8 mouse cellular contexts compared by ENCODE assay signal in genomic region chr11:83409087-83409754, GRCm38 (mm10). TPM values are rescaled to one million over a fixed set of nuclear protein-coding genes. Genes with fewer than 3 reads are reported as not detected.
DNase-seq lines count a peak whose midpoint lies in the region; ATAC-seq and TF ChIP-seq lines count a peak whose summit lies in the region.

Rasl10b (plus strand) TSS chr11:83409137.

- peak within 1 kb of the TSS; percentile 81 for H3K4me3 ChIP-seq in left cerebral cortex, adult 2 months
- H3K4me3 ChIP-seq in forebrain, embryonic 13.5 days = peak within 1 kb of the TSS; percentile 91
- peak within 1 kb of the TSS; percentile 73 for H3K4me3 ChIP-seq in hindbrain, postnatal 0 days (ENCODE audit: low read length)
- H3K4me3 ChIP-seq in limb, embryonic 11.5 days (ENCODE audit: low read depth, low read length) = peak within 1 kb of the TSS; percentile 68
- peak within 1 kb of the TSS; percentile 77 for H3K4me3 ChIP-seq in neural tube, embryonic 11.5 days (ENCODE audit: low read depth, low read length)

- intact Hi-C loops in left cerebral cortex, adult 2 months (cut with DNase I) = no loop called here

- H3K27ac ChIP-seq in left cerebral cortex, adult 2 months = peak within 1 kb of the TSS; percentile 91
- H3K27ac ChIP-seq in forebrain, embryonic 13.5 days = peak within 1 kb of the TSS; percentile 40; the same call in 1 of the 2 replicates
- peak within 1 kb of the TSS; percentile 41; the same call in 1 of the 2 replicates for H3K27ac ChIP-seq in hindbrain, postnatal 0 days
- no peak within 1 kb of the TSS for H3K27ac ChIP-seq in limb, embryonic 11.5 days (replicated peaks; ENCODE audit: low read depth, low read length)
- peak within 1 kb of the TSS; percentile 66 for H3K27ac ChIP-seq in neural tube, embryonic 11.5 days (ENCODE audit: low read depth, low read length)

- peaks cover 6% of the 10 kb centered on the region; the same call in 1 of the 2 replicates for H3K36me3 ChIP-seq in forebrain, embryonic 13.5 days (ENCODE audit: poor library complexity, severe bottlenecking)
- H3K36me3 ChIP-seq in hindbrain, postnatal 0 days (ENCODE audit: insufficient read depth, low read length) = no peaks in the 10 kb centered on the region
- H3K36me3 ChIP-seq in limb, embryonic 11.5 days (ENCODE audit: control insufficient read depth, insufficient read depth, low read length) = no peaks in the 10 kb centered on the region; the same call in 1 of the 2 replicates
- H3K36me3 ChIP-seq in neural tube, embryonic 11.5 days (ENCODE audit: control insufficient read depth, insufficient read depth, low read length) = no peaks in the 10 kb centered on the region

- H3K9ac ChIP-seq in forebrain, embryonic 13.5 days = peak within 1 kb of the TSS; percentile 94
- peak within 1 kb of the TSS; percentile 84 for H3K9ac ChIP-seq in hindbrain, postnatal 0 days (replicated peaks; ENCODE audit: low read length)
- peak within 1 kb of the TSS; percentile 77 for H3K9ac ChIP-seq in limb, embryonic 11.5 days (ENCODE audit: low read length)
- H3K9ac ChIP-seq in neural tube, embryonic 11.5 days (ENCODE audit: low read length) = peak within 1 kb of the TSS; percentile 86

- no peak for TF ChIP-seq CTCF in left cerebral cortex, adult 2 months (IDR thresholded peaks at IDR 0.05)
- TF ChIP-seq CTCF in hindbrain, postnatal 0 days (IDR thresholded peaks at IDR 0.05; ENCODE audit: low read depth) = no peak

- WGBS in forebrain, embryonic 13.5 days = 1% methylated on average over 22 of the region's 44 CpGs
- under 1% methylated on average over 23 of the region's 44 CpGs for WGBS in hindbrain, postnatal 0 days
- WGBS in limb, embryonic 11.5 days = 2% methylated on average over 30 of the region's 44 CpGs
- WGBS in neural tube, embryonic 11.5 days = 2% methylated on average over 20 of the region's 44 CpGs

- peak within 1 kb of the TSS; percentile 92 for H3K4me2 ChIP-seq in forebrain, embryonic 13.5 days
- H3K4me2 ChIP-seq in hindbrain, postnatal 0 days (ENCODE audit: low read depth, low read length) = peak within 1 kb of the TSS; percentile 81
- peak within 1 kb of the TSS; percentile 90 for H3K4me2 ChIP-seq in limb, embryonic 11.5 days (ENCODE audit: low read depth, severe bottlenecking)
- peak within 1 kb of the TSS; percentile 78 for H3K4me2 ChIP-seq in neural tube, embryonic 11.5 days (ENCODE audit: low read depth)

- peaks cover 4% of the 10 kb centered on the region; the same call in 1 of the 2 replicates for H3K27me3 ChIP-seq in forebrain, embryonic 13.5 days
- no peaks in the 10 kb centered on the region for H3K27me3 ChIP-seq in hindbrain, postnatal 0 days (ENCODE audit: insufficient read depth, low read length)
- no peaks in the 10 kb centered on the region for H3K27me3 ChIP-seq in limb, embryonic 11.5 days (ENCODE audit: control insufficient read depth, insufficient read depth, low read length)
- H3K27me3 ChIP-seq in neural tube, embryonic 11.5 days (ENCODE audit: control insufficient read depth, insufficient read depth, low read length) = no peaks in the 10 kb centered on the region

- H3K9me3 ChIP-seq in forebrain, embryonic 13.5 days (replicated peaks) = no peaks in the 10 kb centered on the region
- no peaks in the 10 kb centered on the region for H3K9me3 ChIP-seq in hindbrain, postnatal 0 days (ENCODE audit: low read length)
- no peaks in the 10 kb centered on the region for H3K9me3 ChIP-seq in limb, embryonic 11.5 days (ENCODE audit: control insufficient read depth, low read length)
- no peaks in the 10 kb centered on the region for H3K9me3 ChIP-seq in neural tube, embryonic 11.5 days (ENCODE audit: control insufficient read depth, low read length)

- DNase-seq in left cerebral cortex, adult 2 months (ENCODE audit: extremely low spot score in 1 of 2, low spot score in 2 of 2) = no peak
- DNase-seq in left cerebral cortex, adult 9 months (ENCODE audit: low spot score in 2 of 2) = no peak
- peak; percentile 30 for DNase-seq in brain, embryonic 18.5 days (ENCODE audit: low read depth, low spot score)
- peak; percentile 75 for DNase-seq in hindbrain, postnatal 0 days (ENCODE audit: low spot score)
- DNase-seq in limb, embryonic 11.5 days (ENCODE audit: low spot score) = peak; percentile 57
- DNase-seq in neural tube, embryonic 11.5 days (ENCODE audit: low spot score) = peak; percentile 73
- no peak for DNase-seq in spleen, postnatal 4 days (ENCODE audit: low spot score in 2 of 2)

- H3K4me1 ChIP-seq in forebrain, embryonic 13.5 days = peaks cover 13% of the 10 kb centered on the region
- 0 out of 2 replicates have a peak, but pooled peaks cover 7% of the 10 kb centered on the region for H3K4me1 ChIP-seq in hindbrain, postnatal 0 days (ENCODE audit: insufficient read depth, low read length)
- peaks cover 5% of the 10 kb centered on the region; the same call in 1 of the 2 replicates for H3K4me1 ChIP-seq in limb, embryonic 11.5 days (ENCODE audit: control insufficient read depth, insufficient read depth, low read length)
- H3K4me1 ChIP-seq in neural tube, embryonic 11.5 days (ENCODE audit: control insufficient read depth, insufficient read depth, low read length) = 0 out of 2 replicates have a peak, but pooled peaks cover 5% of the 10 kb centered on the region

- ATAC-seq in forebrain, embryonic 13.5 days = peak; percentile 85
- ATAC-seq in hindbrain, postnatal 0 days = peak; percentile 77
- ATAC-seq in limb, embryonic 11.5 days (ENCODE audit: insufficient number of reproducible peaks, low FRiP score, low TSS enrichment, low read depth) = 0 out of 2 replicates have a peak, but pooled peaks have one; percentile 51
- peak; percentile 60; the same call in 1 of the 2 replicates for ATAC-seq in neural tube, embryonic 11.5 days (ENCODE audit: insufficient read depth, low FRiP score, low TSS enrichment)

RNA-seq across cellular contexts. Expression of gene Rasl10b, which starts in this region (rescaled TPM):
- total RNA-seq in left cerebral cortex, adult 2 months (2021) = 100 to 1,000 TPM; 237 to 267 TPM
- polyA plus RNA-seq in forebrain, embryonic 13.5 days (2015; fragmentation: Nextera tagmentation; extraction: Ambion mirVana) = 6.5 and 9.9 TPM in 2 replicates
- 122 and 128 TPM in 2 replicates for total RNA-seq in hindbrain, postnatal 0 days (2014; rRNA removed)
- polyA plus RNA-seq in hindbrain, postnatal 0 days (2015; fragmentation: Nextera tagmentation; extraction: Ambion mirVana) = 42.2 and 44.6 TPM in 2 replicates
- polyA plus RNA-seq in limb, embryonic 11.5 days (2014; fragmentation: Nextera tagmentation; extraction: Ambion mirVana) = 0.88 and 1.3 TPM in 2 replicates
- 7.0 and 7.2 TPM in 2 replicates for polyA plus RNA-seq in neural tube, embryonic 11.5 days (2014; fragmentation: Nextera tagmentation; extraction: Ambion mirVana)

Comparison
In these comparisons a context has a peak if more than half of its experiments do, and no peak if none do; other contexts are left out.
1. DNase-seq: peak in brain, embryonic 18.5 days (single experiment), hindbrain, postnatal 0 days (single experiment), limb, embryonic 11.5 days (single experiment) and neural tube, embryonic 11.5 days (single experiment); none in left cerebral cortex, adult 2 months (0 of 2), left cerebral cortex, adult 9 months (0 of 2) and spleen, postnatal 4 days (0 of 2).
2. Peak in every context shown above with its lines, with median percentiles within 50 percentile points of each other: H3K4me3 ChIP-seq, ATAC-seq, H3K4me2 ChIP-seq and H3K9ac ChIP-seq.